8 mouse cellular contexts compared by ENCODE assay signal in the genomic region with DNA sequence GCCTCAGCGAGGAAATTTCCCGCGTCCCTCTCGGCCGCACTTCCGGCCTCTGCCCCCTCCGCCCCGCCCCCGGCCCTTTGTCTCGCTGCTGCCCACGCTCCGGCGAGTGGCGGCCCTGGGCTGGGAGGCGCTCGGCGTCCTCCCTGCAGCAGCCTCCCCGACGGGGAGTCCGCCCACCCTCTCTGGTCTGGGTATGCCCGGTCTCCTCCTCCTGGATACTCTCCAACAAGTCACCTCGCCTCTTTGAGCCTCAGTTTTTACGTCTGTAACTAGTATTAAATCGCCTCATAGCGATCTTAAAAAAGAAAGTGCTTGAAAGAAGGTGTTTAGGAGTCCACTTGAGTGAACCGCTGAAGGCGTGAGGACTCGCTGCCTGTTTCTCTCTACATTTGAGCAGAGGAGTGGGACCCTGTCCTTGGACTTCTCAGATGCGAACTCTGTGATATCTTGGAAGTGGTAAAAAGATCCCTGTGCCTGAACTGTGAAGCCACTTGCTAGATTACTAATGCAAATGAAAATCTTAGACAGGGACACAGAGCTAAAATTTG. TPM values are rescaled to one million over a fixed set of nuclear protein-coding genes. Genes with fewer than 3 reads are reported as not detected.
DNase-seq lines count a peak whose midpoint lies in the region; ATAC-seq and TF ChIP-seq lines count a peak whose summit lies in the region.

A gene (minus strand): TSS at position 11 of the 548 bp plus-strand sequence.

- DNase-seq in kidney, adult 2 months = no peak
- DNase-seq in kidney, adult 8-10 months = no peak
- peak; percentile 75 for DNase-seq in forebrain, postnatal 0 days
- DNase-seq in gastrocnemius, adult 18-20 months (ENCODE audit: low spot score) = no peak
- DNase-seq in frontal cortex, postnatal 10 days (ENCODE audit: low spot score in 2 of 2) = no peak

- no peak for TF ChIP-seq CTCF in kidney, adult 2 months (conservative IDR thresholded peaks at IDR 0.05; ENCODE audit: insufficient read depth, insufficient read length, low read depth, low read length)
- no peak for TF ChIP-seq CTCF in forebrain, postnatal 0 days (IDR thresholded peaks at IDR 0.05; ENCODE audit: low read depth)

- peak; percentile 60 for ATAC-seq in forebrain, postnatal 0 days
- ATAC-seq in liver, embryonic 12.5 days = no peak; the same call in 1 of the 2 replicates
- ATAC-seq in megakaryocyte-erythroid progenitor cell, adult 5-6 weeks (replicated peaks; ENCODE audit: low FRiP score, low TSS enrichment, poor library complexity, severe bottlenecking) = no peak

- H3K36me3 ChIP-seq in kidney, adult 2 months (ENCODE audit: control insufficient read depth, insufficient read depth, low read length) = no peaks in the 10 kb centered on the region
- no peaks in the 10 kb centered on the region; the same call in 1 of the 2 replicates for H3K36me3 ChIP-seq in forebrain, postnatal 0 days (ENCODE audit: insufficient read depth)
- H3K36me3 ChIP-seq in liver, embryonic 12.5 days = no peaks in the 10 kb centered on the region

- no peak within 1 kb of the TSS for H3K27ac ChIP-seq in kidney, adult 2 months (ENCODE audit: insufficient read depth, low read depth, low read length)
- H3K27ac ChIP-seq in brown adipose tissue, adult 24 weeks (replicated peaks; ENCODE audit: low read depth, low read length) = no peak within 1 kb of the TSS
- H3K27ac ChIP-seq in forebrain, postnatal 0 days (ENCODE audit: low read depth, low read length) = peak within 1 kb of the TSS; percentile 91
- no peak within 1 kb of the TSS for H3K27ac ChIP-seq in liver, embryonic 12.5 days

- TF ChIP-seq POLR2A in kidney, adult 2 months (IDR thresholded peaks at IDR 0.05; ENCODE audit: low read depth, low read length) = no peak

- peak within 1 kb of the TSS; percentile 17; the same call in 1 of the 2 replicates for H3K4me3 ChIP-seq in kidney, adult 2 months (ENCODE audit: insufficient read depth, low read depth, low read length)
- H3K4me3 ChIP-seq in brown adipose tissue, adult 24 weeks (ENCODE audit: insufficient read depth, low read depth, low read length) = peak within 1 kb of the TSS; percentile 29
- H3K4me3 ChIP-seq in forebrain, postnatal 0 days (ENCODE audit: low read depth, low read length) = peak within 1 kb of the TSS; percentile 82
- peak within 1 kb of the TSS; percentile 58 for H3K4me3 ChIP-seq in liver, embryonic 12.5 days

- H3K4me1 ChIP-seq in kidney, adult 2 months (ENCODE audit: control insufficient read depth, insufficient read depth, low read length) = no peaks in the 10 kb centered on the region
- H3K4me1 ChIP-seq in brown adipose tissue, adult 24 weeks (ENCODE audit: control insufficient read depth, insufficient read depth, insufficient read length, low read length) = no peaks in the 10 kb centered on the region
- peaks cover 50% of the 10 kb centered on the region for H3K4me1 ChIP-seq in forebrain, postnatal 0 days (ENCODE audit: insufficient read depth)
- peaks cover 12% of the 10 kb centered on the region for H3K4me1 ChIP-seq in liver, embryonic 12.5 days

- no peaks in the 10 kb centered on the region for H3K27me3 ChIP-seq in kidney, adult 2 months (replicated peaks; ENCODE audit: control insufficient read depth, insufficient read depth, low read length)
- H3K27me3 ChIP-seq in forebrain, postnatal 0 days (ENCODE audit: insufficient read depth, low read length) = no peaks in the 10 kb centered on the region
- peaks cover 93% of the 10 kb centered on the region for H3K27me3 ChIP-seq in liver, embryonic 12.5 days (replicated peaks)

- 4% methylated on average over 29 of the region's 29 CpGs for WGBS in kidney, adult 2 months
- WGBS in forebrain, postnatal 0 days = 3% methylated on average over 28 of the region's 29 CpGs
- WGBS in liver, embryonic 12.5 days (ENCODE audit: insufficient replicate concordance) = 5% methylated on average over 29 of the region's 29 CpGs

- no peaks in the 10 kb centered on the region for H3K9me3 ChIP-seq in forebrain, postnatal 0 days (ENCODE audit: low read length)
- H3K9me3 ChIP-seq in liver, embryonic 12.5 days (replicated peaks) = no peaks in the 10 kb centered on the region

- H3K9ac ChIP-seq in forebrain, postnatal 0 days = peak within 1 kb of the TSS; percentile 82
- H3K9ac ChIP-seq in liver, embryonic 12.5 days = no peak within 1 kb of the TSS

- peak within 1 kb of the TSS; percentile 81 for H3K4me2 ChIP-seq in forebrain, postnatal 0 days (ENCODE audit: low read depth)
- H3K4me2 ChIP-seq in liver, embryonic 12.5 days = peak within 1 kb of the TSS; percentile 70

RNA-seq across cellular contexts. Expression of the gene that starts here (rescaled TPM):
- polyA plus RNA-seq in kidney, adult 2 months (2012; rRNA removed) = 0.03 and 0.04 TPM in 2 replicates
- not detected in 2 replicates for polyA plus RNA-seq in brown adipose tissue, adult 24 weeks (2012; ENCODE audit: insufficient read depth, insufficient read length, missing spikeins)
- 213 and 219 TPM in 2 replicates for total RNA-seq in forebrain, postnatal 0 days (2014; rRNA removed)
- 37.1 and 39.0 TPM in 2 replicates for polyA plus RNA-seq in forebrain, postnatal 0 days (2015; fragmentation: Nextera tagmentation; extraction: Ambion mirVana)
- polyA plus RNA-seq in liver, embryonic 12.5 days (2016; fragmentation: Nextera tagmentation; extraction: Ambion mirVana) = 0.23 and 0.35 TPM in 2 replicates
- not detected for total RNA-seq in gastrocnemius, adult 18-20 months (2021)
- not detected in 2 replicates for total RNA-seq in megakaryocyte-erythroid progenitor cell, adult 5-6 weeks (2014; fragmentation: Nextera tagmentation)
- not detected in 2 replicates for total RNA-seq in megakaryocyte-erythroid progenitor cell, adult 5-6 weeks (2017)

Comparison
In these comparisons a context has a peak if more than half of its experiments do, and no peak if none do; other contexts are left out.
1. RNA of the gene that starts here (total RNA-seq): 213 to 219 TPM in forebrain, postnatal 0 days; not detected in gastrocnemius, adult 18-20 months and not detected in megakaryocyte-erythroid progenitor cell, adult 5-6 weeks; every median in the first group is over 100 times any median in the second.
2. RNA of the gene that starts here (polyA plus RNA-seq): 37.1 to 39.0 TPM in forebrain, postnatal 0 days; 0.23 to 0.35 TPM in liver, embryonic 12.5 days, 0.03 to 0.04 TPM in kidney, adult 2 months and not detected in brown adipose tissue, adult 24 weeks; every median in the first group is over 10 times any median in the second.
3. H3K4me3 ChIP-seq: peak in every context shown above with its lines; median percentile 82 in forebrain, postnatal 0 days; 58 in liver, embryonic 12.5 days; 29 in brown adipose tissue, adult 24 weeks; 17 in kidney, adult 2 months.